Mouse (Mus musculus) T-helper 17 cell (primary cell): ENCODE data around the gene Mgat4d.
"Not testable (repeated sequence)": the region's sequence is repeated elsewhere in the genome, so short reads cannot be mapped to it uniquely, and the experiment has no call there.

ENCODE experiments used
- in situ Hi-C, 2 experiments: fragments of 300-600 bp; cut with MboI, MseI; formaldehyde crosslinking; loops; 1 replicate in 1 of 2; 2 replicates in 1 of 2; pipeline ENCODE4 v1.15.1; 2025; ENCODE audit warnings: high pct_unique_total_duplicates in 2 of 2

Mgat4d gene

GRCm38 (mm10) chr8:83348263-83348662, at the start of gene Mgat4d:
Gene Mgat4d, plus strand, starts transcription at chr8:83348471.
- in situ Hi-C loops = loop anchor here in 1 of 2 experiments (5.0 to 25.0 kb wide), 3 partner anchors 91 to 1786 kb away; no protein-coding TSS in a partner anchor

GRCm38 (mm10) chr8:83300135-83300534, 48.1 kb upstream of the Mgat4d start:
- in situ Hi-C loops = no loop called here

- in situ Hi-C loops = no loop called here
Measured at GRCm38 (mm10) chr8:83304946-83305345, 43.3 kb upstream of the Mgat4d start.

DNA sequence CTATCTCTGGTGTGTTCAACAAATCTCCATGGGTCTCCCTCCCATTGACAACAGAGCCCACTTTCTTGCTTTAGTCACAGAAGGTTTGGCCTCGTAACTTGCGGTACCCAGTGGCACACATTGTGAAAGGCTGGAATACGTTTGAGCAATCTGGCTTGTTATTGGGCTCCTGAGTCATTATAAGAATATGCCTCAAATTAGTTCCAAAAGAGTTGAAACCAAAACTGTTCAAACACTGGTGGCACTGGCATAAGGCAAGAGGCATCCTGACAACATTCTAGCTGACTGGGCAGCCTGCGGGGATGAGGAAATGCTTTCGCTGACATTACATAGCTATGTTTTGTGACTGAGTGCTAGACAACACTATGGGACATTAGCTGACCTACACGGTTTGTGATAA, 38.4 kb upstream of the Mgat4d start:
- in situ Hi-C loops = no loop called here

- in situ Hi-C loops = not testable (repeated sequence)
Measured at GRCm38 (mm10) chr8:83315084-83315483, 33.2 kb upstream of the Mgat4d start.

- in situ Hi-C loops = no loop called here
Measured at GRCm38 (mm10) chr8:83315691-83316090, 32.6 kb upstream of the Mgat4d start.

- in situ Hi-C loops = no loop called here
Measured at GRCm38 (mm10) chr8:83320543-83320942, 27.7 kb upstream of the Mgat4d start.

DNA sequence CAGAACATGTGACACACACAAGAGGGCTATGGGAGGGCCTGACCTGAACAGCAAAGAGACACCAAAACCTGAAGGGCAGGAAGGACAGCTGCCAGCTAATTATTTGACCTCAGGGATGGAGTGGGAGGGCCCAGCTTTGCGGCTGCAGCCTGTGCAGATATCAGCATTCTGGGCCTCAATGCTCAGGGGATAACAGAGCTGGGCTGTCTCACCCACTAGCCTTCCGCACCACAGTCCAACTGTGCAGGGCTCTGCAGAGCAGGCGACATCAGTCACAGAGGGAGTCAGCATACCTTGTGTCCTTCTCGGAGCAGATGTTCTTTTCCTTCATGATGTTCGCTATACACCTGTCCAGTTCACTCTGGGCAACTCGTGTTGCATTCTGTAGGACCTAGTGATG, 25.9 kb upstream of the Mgat4d start:
- in situ Hi-C loops = no loop called here

DNA sequence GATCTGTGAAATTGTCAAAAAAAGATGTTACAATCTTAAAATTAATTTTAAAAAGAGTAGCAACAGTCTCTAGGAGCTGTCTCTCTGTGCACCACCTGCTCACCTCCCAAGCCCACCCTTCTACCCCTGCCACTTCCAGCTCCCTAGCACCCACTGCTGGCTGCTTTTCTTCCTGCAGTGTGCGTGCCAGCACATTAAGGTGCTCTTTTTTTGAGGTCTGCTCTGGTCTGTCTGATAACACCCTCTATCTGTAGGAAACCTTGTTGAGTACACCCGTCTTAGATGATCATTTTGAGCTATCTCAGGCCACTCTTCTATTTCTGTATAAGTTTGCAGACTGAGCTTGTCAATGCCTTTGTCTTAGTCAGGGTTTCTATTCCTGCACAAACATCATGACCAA, 25.2 kb upstream of the Mgat4d start:
- in situ Hi-C loops = no loop called here

DNA sequence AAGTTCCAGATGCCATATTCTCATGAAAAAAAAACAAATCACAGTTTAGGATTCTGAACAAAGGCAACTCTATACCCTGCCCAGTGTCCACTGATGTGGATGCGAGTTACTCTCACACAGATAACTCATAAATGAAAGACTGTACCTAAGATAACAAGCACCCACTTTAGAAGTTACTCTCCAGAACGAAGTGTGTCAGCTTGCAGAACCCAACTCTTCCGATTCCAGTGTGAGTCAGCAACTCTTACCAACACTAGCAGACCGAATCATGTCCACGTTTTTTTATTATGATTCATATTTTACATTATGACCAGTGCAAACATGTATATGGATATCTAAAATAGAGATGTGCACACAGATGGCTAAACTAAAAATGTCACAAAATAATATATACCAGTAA, 20.4 kb upstream of the Mgat4d start:
- in situ Hi-C loops = loop anchor here in 1 of 2 experiments (25.0 kb wide), 1 partner anchor 1766 kb away; no protein-coding TSS in a partner anchor

GRCm38 (mm10) chr8:83331567-83331898, 16.7 kb upstream of the Mgat4d start:
- in situ Hi-C loops = loop anchor here in 1 of 2 experiments (25.0 kb wide), 1 partner anchor 1769 kb away; no protein-coding TSS in a partner anchor

- in situ Hi-C loops = loop anchor here in 1 of 2 experiments (25.0 kb wide), 1 partner anchor 1770 kb away; no protein-coding TSS in a partner anchor
Measured at GRCm38 (mm10) chr8:83331899-83332697, 16.2 kb upstream of the Mgat4d start, which contains the start of gene Elmod2. Gene Elmod2, minus strand, starts transcription at chr8:83332486.

DNA sequence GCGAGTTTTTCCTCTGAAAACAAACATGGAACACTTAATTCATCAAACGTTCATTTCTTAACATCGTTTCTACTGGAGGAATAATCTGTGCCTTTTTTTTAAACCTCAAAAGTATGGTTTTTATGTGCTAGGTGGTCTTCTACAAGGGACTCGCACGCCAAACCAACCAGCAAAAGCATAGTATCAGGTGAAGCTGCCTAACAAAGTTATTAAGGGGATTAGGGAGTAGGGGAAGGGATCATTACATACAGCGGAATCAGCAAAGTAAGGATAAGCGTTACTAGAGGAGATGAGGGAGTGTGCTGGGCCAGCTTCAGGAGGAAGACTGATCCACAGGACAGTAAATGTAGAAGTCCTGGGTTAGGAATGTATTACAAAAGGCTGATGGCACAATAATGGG, 15.4 kb upstream of the Mgat4d start:
- in situ Hi-C loops = loop anchor here in 1 of 2 experiments (25.0 kb wide), 1 partner anchor 1771 kb away; no protein-coding TSS in a partner anchor

- in situ Hi-C loops = loop anchor here in 1 of 2 experiments (25.0 kb wide), 1 partner anchor 1780 kb away; no protein-coding TSS in a partner anchor
Measured at GRCm38 (mm10) chr8:83342076-83342475, 6.2 kb upstream of the Mgat4d start.

DNA sequence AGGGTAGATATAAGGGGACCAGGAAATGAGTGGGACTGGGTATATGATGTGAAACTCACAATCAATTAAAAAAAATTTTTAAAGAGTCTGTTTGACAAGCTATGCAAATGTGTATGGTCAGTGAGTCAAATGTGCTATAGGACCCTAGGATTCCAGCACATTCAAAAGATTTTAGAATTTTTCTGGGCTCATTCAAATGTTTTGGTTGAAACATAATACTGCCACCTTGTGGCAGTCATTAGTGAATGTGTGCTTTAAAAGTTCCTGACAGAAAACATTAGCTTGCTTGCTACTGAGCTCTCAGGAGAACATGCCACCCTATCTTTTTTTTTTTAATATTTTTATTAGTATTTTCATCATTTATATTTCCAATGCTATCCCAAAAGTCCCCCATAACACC, 5.6 kb upstream of the Mgat4d start:
- in situ Hi-C loops = loop anchor here in 1 of 2 experiments (25.0 kb wide), 1 partner anchor 1780 kb away; no protein-coding TSS in a partner anchor

DNA sequence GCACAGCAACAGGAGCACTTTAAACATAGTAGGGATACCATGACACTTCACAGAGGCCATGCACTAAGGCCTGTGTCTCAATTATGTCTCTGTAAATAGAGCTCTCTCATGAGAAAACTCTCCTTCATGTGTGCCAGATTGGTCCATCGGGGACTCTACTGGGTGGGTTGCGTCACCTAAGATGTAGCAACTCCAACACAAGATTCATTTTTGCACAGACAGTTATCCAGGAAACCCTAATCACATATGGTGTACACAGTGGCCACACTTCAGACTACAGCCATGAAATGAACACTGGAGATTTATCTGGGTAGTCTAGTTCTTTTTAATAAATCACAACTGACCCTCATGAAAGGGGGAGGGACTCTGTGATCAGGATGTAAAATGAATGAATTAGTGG, 3.0 kb downstream of the Mgat4d start:
- in situ Hi-C loops = no loop called here

DNA sequence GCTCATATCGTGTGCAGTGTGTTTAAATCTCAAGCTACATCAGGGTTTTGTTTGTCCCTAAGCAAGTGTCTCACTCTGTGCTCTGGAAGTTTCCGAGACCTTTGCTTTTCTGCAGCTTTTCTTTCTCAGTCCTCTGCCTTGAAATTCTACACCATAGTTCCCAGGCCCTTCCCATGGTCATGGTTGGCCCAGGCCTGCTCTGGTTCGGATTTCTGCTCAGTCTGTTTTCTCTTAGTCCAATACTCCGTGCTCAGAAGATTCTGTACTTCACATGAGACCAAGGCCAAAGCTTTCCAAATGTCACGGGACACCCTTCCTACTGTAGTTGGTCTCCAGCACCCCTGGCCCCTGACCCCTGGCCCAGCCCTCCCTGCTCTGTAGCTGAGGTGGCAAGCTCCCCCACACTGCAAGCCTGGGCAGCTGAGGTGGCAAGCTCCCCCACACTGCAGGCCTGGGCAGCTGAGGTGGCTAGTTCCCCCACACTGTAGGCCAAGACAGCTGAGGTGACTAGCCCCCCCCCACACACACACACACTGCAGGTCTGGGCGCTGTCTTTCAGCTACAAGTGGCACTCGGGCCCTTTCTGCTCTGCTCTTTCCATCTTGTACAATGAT, 15.0 kb downstream of the Mgat4d start:
- in situ Hi-C loops = no loop called here

DNA sequence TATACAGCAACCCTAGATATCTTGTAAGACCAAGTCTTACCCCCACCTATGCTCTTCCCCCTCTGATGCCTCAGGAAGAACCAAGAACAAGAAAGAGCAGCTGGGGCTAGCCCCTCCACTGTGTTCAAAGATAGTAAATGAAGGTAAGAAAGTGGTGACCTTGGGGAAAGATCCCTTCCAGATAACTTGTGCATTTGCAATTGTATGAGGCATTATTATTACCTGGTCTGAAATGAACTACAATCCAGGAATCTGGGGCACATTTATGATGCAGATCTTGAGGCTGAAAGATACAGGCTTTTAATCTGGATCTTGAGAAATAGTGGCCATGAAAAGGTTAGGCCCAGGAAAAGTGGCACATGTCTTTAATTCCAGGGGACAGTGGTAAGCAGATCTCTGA, 29.0 kb downstream of the Mgat4d start:
- in situ Hi-C loops = no loop called here

GRCm38 (mm10) chr8:83380141-83380540, 31.9 kb downstream of the Mgat4d start:
- in situ Hi-C loops = loop anchor here in 1 of 2 experiments (5.0 to 10.0 kb wide), 2 partner anchors 37 to 1145 kb away; no protein-coding TSS in a partner anchor

GRCm38 (mm10) chr8:83381016-83381415, 32.7 kb downstream of the Mgat4d start:
- in situ Hi-C loops = loop anchor here in 1 of 2 experiments (5.0 to 10.0 kb wide), 2 partner anchors 36 to 1144 kb away; no protein-coding TSS in a partner anchor

DNA sequence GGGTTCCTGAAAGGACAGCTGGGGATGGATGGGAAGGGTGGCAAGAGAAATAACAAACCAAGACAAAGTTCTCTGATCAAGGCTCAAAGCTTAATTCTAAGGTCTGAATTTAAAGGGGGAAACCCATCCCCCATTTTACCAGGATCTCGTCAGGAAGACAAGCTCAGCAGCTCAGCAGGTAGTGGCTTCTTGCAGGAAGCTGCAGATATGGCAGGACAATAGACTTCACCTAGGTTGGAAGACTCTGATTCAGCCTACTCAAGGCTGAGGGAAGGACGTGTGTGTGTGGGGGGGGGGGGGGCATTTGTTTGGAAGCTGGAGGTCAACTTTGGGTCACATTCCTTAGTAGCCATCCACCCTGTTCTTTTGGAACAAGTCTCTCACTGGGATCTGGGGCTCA, 34.6 kb downstream of the Mgat4d start:
- in situ Hi-C loops = loop anchor here in 1 of 2 experiments (5.0 to 10.0 kb wide), 2 partner anchors 34 to 1142 kb away; no protein-coding TSS in a partner anchor
